Mouse (Mus musculus): Measurements from ENCODE around the gene Fgl2. TPM values are rescaled to one million over a fixed set of nuclear protein-coding genes. Genes with fewer than 3 reads are reported as not detected.
A peak's percentile ranks its signal among the peaks of the same experiment; 100 is the strongest.
"Not testable (repeated sequence)": the region's sequence is repeated elsewhere in the genome, so short reads cannot be mapped to it uniquely, and the experiment has no call there.

The Fgl2 gene
- polyA plus RNA-seq (2012; rRNA removed) = 2.9 and 3.2 TPM in 2 replicates

- no peak within 1 kb of the TSS for H3K27ac ChIP-seq (ENCODE audit: insufficient read depth, low read depth, low read length)
- TF ChIP-seq POLR2A (IDR thresholded peaks at IDR 0.05; ENCODE audit: low read depth, low read length) (no peak), CTCF (conservative IDR thresholded peaks at IDR 0.05; ENCODE audit: insufficient read depth, insufficient read length, low read depth, low read length) (no peak)
- no peaks in the 10 kb centered on the region for H3K27me3 ChIP-seq (replicated peaks; ENCODE audit: control insufficient read depth, insufficient read depth, low read length)
- H3K4me3 ChIP-seq (ENCODE audit: insufficient read depth, low read depth, low read length) = peak within 1 kb of the TSS; percentile 43
- WGBS = 5% methylated on average over 31 of the region's 31 CpGs
- no peaks in the 10 kb centered on the region for H3K36me3 ChIP-seq (ENCODE audit: control insufficient read depth, insufficient read depth, low read length)
- no peaks in the 10 kb centered on the region for H3K4me1 ChIP-seq (ENCODE audit: control insufficient read depth, insufficient read depth, low read length)
- DNase-seq = peak; percentile 52
Measured at GRCm38 (mm10) chr5:21372493-21373179, at the start of gene Fgl2. Gene Fgl2, plus strand, starts transcription at chr5:21372642.

DNA sequence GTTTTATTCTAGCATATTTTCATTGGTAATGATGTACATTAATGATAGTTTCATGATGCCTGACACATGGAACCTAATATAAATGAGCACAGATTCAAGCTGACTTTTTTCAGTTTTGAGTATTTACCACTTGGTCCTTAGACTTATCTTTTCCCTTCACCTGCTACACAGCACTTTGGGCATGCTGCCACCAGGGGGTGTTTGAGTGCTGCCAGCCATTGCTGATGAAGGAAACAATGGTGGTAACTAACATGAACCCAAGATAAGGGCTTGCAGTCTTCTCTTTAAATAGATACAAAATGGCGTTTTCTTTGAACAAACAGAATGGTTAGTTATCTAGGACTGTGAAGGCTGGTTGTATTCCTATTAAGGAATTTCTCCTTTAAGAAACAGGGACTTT, 45.9 kb upstream of the Fgl2 start:
- no peak for TF ChIP-seq POLR2A (IDR thresholded peaks at IDR 0.05; ENCODE audit: low read depth, low read length)
- TF ChIP-seq CTCF (conservative IDR thresholded peaks at IDR 0.05; ENCODE audit: insufficient read depth, insufficient read length, low read depth, low read length) = peak; percentile 81
- 49% methylated on average over 1 of the region's 1 CpGs for WGBS
- peak; percentile 72 for DNase-seq

GRCm38 (mm10) chr5:21328560-21328959, 43.9 kb upstream of the Fgl2 start:
- Histone ChIP-seq H3K4me1 (ENCODE audit: control insufficient read depth, insufficient read depth, low read length) (no peaks in the 10 kb centered on the region; the same call in 1 of the 2 replicates), H3K36me3 (ENCODE audit: control insufficient read depth, insufficient read depth, low read length) (no peaks in the 10 kb centered on the region), H3K27ac (ENCODE audit: insufficient read depth, low read depth, low read length) (no peak overlapping the region), H3K27me3 (replicated peaks; ENCODE audit: control insufficient read depth, insufficient read depth, low read length) (no peaks in the 10 kb centered on the region), H3K4me3 (ENCODE audit: insufficient read depth, low read depth, low read length) (no peak overlapping the region)
- DNase-seq = no peak
- 83% methylated on average over 1 of the region's 1 CpGs for WGBS
- no peak for TF ChIP-seq POLR2A (IDR thresholded peaks at IDR 0.05; ENCODE audit: low read depth, low read length)
- TF ChIP-seq CTCF (conservative IDR thresholded peaks at IDR 0.05; ENCODE audit: insufficient read depth, insufficient read length, low read depth, low read length) = no peak

More for the DNA sequence above, 45.9 kb upstream of the Fgl2 start:
- Histone ChIP-seq H3K36me3 (ENCODE audit: control insufficient read depth, insufficient read depth, low read length) (no peaks in the 10 kb centered on the region), H3K27ac (ENCODE audit: insufficient read depth, low read depth, low read length) (no peak overlapping the region), H3K27me3 (replicated peaks; ENCODE audit: control insufficient read depth, insufficient read depth, low read length) (no peaks in the 10 kb centered on the region), H3K4me3 (ENCODE audit: insufficient read depth, low read depth, low read length) (no peak overlapping the region), H3K4me1 (ENCODE audit: control insufficient read depth, insufficient read depth, low read length) (no peaks in the 10 kb centered on the region; the same call in 1 of the 2 replicates)

DNA sequence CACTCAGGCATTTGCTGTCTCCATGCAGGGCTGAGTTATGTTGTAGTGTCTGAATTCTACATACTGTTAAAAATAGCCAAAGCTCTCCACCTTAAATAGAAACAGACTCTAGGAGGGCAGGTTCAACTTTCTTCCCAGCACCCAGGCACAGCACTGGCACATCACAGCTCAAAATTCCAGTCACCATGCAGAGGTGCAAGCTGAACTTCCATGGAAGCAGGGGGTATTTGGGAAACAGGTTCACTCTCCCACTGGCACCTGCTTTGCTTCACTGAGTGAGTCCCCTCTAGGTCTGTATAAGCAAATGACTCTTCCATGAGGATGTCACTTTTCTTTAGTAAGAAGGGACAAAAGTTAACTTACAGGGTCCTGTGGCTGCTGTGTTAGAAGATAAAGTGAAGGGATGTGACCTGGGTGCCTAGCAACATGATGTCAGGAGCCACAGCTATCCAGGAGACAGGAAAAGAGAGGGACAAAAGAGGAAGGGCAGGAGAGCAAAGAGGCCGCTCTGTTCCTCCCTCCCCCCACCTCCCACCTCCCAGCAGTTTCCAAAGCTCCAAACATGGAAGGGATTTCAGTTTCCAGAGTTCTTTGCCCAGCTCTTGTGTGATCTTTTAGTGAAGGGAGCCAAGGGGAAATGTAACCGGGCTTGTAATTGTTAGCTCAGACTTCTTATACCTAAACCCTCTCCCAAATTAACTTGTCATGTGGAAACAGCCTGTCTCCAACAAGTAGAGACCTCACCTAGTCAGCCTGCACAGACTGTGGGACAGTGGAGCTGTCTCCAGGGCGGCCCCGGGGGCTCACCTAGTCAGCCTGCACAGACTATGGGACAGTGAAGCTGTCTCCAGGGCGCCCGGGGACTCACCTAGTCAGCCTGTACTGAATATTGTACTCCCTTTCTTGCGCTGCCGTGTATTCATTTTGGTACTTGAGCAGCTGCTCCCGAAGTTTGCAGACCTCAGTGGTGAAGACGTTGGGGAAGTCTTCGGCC, 42.5 kb upstream of the Fgl2 start:
- H3K27me3 ChIP-seq (replicated peaks; ENCODE audit: control insufficient read depth, insufficient read depth, low read length) = no peaks in the 10 kb centered on the region
- WGBS = 68% methylated on average over 11 of the region's 11 CpGs
- H3K27ac ChIP-seq (ENCODE audit: insufficient read depth, low read depth, low read length) = no peak overlapping the region
- H3K4me1 ChIP-seq (ENCODE audit: control insufficient read depth, insufficient read depth, low read length) = no peaks in the 10 kb centered on the region; the same call in 1 of the 2 replicates
- H3K36me3 ChIP-seq (ENCODE audit: control insufficient read depth, insufficient read depth, low read length) = no peaks in the 10 kb centered on the region
- no peak overlapping the region for H3K4me3 ChIP-seq (ENCODE audit: insufficient read depth, low read depth, low read length)
- no peak for TF ChIP-seq POLR2A (IDR thresholded peaks at IDR 0.05; ENCODE audit: low read depth, low read length)
- TF ChIP-seq CTCF (conservative IDR thresholded peaks at IDR 0.05; ENCODE audit: insufficient read depth, insufficient read length, low read depth, low read length) = no peak
- DNase-seq = no peak

DNA sequence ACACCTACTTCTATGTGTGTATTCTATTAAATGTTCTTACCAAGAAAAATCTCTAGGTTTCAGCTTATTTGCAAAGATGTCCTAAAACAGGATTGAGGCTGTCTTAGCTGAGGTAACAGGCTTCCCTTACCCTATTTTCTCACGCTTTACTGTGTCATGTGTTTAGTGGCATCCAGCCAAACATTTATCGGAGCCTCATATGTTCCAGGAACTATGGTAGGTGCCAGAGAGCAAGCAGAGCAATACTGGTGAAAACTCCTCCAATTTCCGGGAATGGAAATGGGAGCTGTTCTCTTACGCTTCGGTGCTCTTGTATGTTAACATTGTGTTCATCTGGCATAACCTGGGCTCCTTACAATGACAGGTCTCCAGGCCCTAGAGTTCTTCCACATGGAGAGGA, 40.8 kb upstream of the Fgl2 start:
- H3K27ac ChIP-seq (ENCODE audit: insufficient read depth, low read depth, low read length) = no peak overlapping the region

DNA sequence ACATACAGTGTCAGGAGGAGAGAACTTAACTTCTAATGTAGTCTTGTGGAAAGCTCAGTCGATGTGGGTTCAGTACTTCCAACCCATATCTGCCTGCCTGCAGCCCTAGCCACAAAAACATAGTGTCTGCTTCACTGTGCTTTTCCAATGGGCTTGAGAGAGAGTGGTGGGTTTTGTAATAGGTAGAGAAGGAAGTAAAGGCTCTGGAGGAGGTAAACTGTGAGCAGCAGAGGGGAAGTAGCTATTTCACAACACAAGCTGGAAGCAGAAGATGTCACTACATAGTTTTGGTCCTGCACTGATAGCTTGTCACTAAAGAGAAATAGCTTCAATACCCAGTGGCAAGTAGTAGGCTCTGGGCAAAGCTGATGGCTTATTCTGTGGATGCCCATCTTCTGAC, 40.3 kb upstream of the Fgl2 start:
- H3K4me3 ChIP-seq (ENCODE audit: insufficient read depth, low read depth, low read length) = no peak overlapping the region
- no peaks in the 10 kb centered on the region for H3K36me3 ChIP-seq (ENCODE audit: control insufficient read depth, insufficient read depth, low read length)
- H3K27ac ChIP-seq (ENCODE audit: insufficient read depth, low read depth, low read length) = no peak overlapping the region
- no peak for DNase-seq
- TF ChIP-seq POLR2A (IDR thresholded peaks at IDR 0.05; ENCODE audit: low read depth, low read length) (no peak), CTCF (conservative IDR thresholded peaks at IDR 0.05; ENCODE audit: insufficient read depth, insufficient read length, low read depth, low read length) (no peak)
- H3K4me1 ChIP-seq (ENCODE audit: control insufficient read depth, insufficient read depth, low read length) = no peaks in the 10 kb centered on the region; the same call in 1 of the 2 replicates
- WGBS = 87% methylated on average over 1 of the region's 1 CpGs
- H3K27me3 ChIP-seq (replicated peaks; ENCODE audit: control insufficient read depth, insufficient read depth, low read length) = no peaks in the 10 kb centered on the region

More for the DNA sequence above, 40.8 kb upstream of the Fgl2 start:
- H3K4me1 ChIP-seq (ENCODE audit: control insufficient read depth, insufficient read depth, low read length) = no peaks in the 10 kb centered on the region; the same call in 1 of the 2 replicates
- no peak overlapping the region for H3K4me3 ChIP-seq (ENCODE audit: insufficient read depth, low read depth, low read length)
- peak; percentile 29 for DNase-seq
- no peaks in the 10 kb centered on the region for H3K27me3 ChIP-seq (replicated peaks; ENCODE audit: control insufficient read depth, insufficient read depth, low read length)
- no peaks in the 10 kb centered on the region for H3K36me3 ChIP-seq (ENCODE audit: control insufficient read depth, insufficient read depth, low read length)
- whole genome bisulfite sequencing = 27% methylated on average over 5 of the region's 5 CpGs
- TF ChIP-seq POLR2A (IDR thresholded peaks at IDR 0.05; ENCODE audit: low read depth, low read length) (no peak), CTCF (conservative IDR thresholded peaks at IDR 0.05; ENCODE audit: insufficient read depth, insufficient read length, low read depth, low read length) (no peak)

GRCm38 (mm10) chr5:21342265-21342664, 30.2 kb upstream of the Fgl2 start:
- H3K4me1 ChIP-seq (ENCODE audit: control insufficient read depth, insufficient read depth, low read length); H3K27me3 ChIP-seq (replicated peaks; ENCODE audit: control insufficient read depth, insufficient read depth, low read length); H3K36me3 ChIP-seq (ENCODE audit: control insufficient read depth, insufficient read depth, low read length): not testable (repeated sequence)

More at GRCm38 (mm10) chr5:21342265-21342664, 30.2 kb upstream of the Fgl2 start:
- not testable (repeated sequence) for H3K4me3 ChIP-seq (ENCODE audit: insufficient read depth, low read depth, low read length); H3K27ac ChIP-seq (ENCODE audit: insufficient read depth, low read depth, low read length); DNase-seq
